Mouse (Mus musculus) right cerebral cortex, postnatal 14 days (tissue): ENCODE measurements at regions not wholly inside any gene's neighbourhood (a gene's known extent, or its start where the extent isn't known, plus 50 kb on each side); places are given as distances from the start of the nearest gene placed in this dataset.
"Not testable (repeated sequence)": the region's sequence is repeated elsewhere in the genome, so short reads cannot be mapped to it uniquely, and the experiment has no call there.

Experiments
- DNase-seq: peaks from one replicate; pipeline ENCODE4 v3.0.0; 2022

DNA sequence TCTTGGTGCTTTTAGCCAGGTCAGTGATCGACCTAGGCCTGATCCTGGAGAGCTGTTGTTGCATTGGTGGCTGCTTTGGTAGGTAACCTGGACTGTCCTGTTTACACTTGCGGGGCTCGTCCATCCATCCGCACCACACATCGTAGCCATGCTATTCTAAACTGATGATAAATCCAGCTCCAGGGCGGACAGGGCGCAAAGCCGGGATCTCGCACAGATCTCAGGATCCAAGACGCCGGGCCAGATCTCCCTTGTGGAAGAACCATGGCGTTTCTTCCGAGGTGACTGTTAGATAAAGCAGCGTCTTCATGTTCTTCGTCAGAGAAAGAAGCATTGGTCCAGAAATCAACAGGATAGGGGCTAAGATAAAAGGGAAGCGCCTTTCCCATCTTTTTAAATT is 115.6 kb downstream of the Sec16b start:
- not testable (repeated sequence) for DNase-seq

DNA sequence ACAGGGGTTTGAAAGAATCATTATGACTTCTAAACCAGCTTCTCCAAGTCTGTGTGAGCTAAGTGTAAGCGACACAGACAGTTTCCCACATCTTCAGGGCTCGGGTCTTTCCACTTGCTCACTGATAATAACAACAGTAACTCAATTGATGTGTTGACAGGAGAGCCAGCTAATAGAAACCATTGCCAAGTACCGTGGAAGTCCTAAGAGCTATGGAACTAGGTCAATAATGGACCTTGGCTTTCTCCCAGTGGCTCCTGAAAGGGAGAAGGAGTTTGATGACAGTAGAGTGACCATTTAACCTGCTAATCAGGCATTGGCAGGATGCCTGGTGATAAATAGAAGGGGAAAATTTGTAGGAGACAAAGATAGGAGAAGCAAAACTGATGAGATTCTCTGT is 126.1 kb downstream of the Sec16b start:
- DNase-seq, result no peak

DNA sequence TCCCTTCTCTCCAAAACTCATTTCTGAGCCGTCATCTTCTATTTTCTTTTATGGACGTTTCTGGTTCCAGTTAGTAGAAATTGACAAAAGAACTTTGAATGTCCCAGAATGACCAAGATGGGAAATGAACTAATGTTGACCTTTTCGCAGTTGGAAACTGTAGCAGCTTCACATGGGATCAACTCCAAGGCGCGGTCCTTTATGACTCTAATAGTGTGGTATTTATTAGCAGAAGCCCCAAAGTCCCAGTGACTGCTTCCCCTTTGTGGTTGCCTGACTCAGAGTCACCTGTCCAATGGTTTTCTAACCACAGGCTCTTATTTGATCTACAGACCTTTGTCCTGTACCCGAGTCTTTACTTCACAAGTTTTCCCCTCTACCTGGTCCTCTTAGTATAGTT is 126.9 kb downstream of the Sec16b start:
- no peak for DNase-seq

DNA sequence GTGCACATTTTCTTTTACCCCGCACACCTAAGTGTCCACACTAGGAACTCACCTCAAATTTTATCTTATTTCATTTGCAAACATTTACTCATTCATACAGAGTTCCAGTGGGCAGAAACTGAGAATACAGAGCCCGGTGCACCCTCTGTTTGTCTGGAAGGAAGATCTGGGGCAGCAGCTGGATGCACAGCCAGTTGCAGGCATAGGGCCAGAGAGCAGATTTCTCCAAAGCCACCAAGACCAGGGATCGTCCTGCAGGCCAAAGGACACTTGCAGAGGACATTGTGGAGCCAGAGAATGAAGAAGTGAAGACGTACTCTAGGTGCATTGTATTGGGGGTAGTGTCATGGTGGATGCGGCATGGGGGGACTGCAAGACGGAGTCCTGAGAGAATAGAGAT is 129.2 kb downstream of the Sec16b start:
- DNase-seq, result no peak

DNA sequence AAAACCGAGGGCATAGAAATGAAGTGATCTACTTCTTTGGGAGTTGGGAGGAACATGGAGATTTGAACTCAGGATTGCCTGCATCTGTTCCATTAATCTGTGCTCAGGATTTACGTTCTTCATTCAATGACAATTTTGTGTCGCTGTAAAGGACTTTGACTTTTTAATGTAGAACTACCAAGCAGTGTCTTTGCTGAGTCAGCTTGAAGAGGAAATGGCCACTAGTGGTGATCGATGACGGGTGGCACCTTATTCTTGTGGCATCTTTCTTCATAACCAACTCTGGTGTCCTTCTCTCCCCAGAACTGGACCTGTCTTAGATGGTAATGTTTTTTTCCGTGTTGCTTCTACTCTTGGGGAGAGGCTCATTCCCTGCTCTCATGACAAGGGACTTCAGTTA is 137.0 kb downstream of the Sec16b start:
- no peak for DNase-seq

DNA sequence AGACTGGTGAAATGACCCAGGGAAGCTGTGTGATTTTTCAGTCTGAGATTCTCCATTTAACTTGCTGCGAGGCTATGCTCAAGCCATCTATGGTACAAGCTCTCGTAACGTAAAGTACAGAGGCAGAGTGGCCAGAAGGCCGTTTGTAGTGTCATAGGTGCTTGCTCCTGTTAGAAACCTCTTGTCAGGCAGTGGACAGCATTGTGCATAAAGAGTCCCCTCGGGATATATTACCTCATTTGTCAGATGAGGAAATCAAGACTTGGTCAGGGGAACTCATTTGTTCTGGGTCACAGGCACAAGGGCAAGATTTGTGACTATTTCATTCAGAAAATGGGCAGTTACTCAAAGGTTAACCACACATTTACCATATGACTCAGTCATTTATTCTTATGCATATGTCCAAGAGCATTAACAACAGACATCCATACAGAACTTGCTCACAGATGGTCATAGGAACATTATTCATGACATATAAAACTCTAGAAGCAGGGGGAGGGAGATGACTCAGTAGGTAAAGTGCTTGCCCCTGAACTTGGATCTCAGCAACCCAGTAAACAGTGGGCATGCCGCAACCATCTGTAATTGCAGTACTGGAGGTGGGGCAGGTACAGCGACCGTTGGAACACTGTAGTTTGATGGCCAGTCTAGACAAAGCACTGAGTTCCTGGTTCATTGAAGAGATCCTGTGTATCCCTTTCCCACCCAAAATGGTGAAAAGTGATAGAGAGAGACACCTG is 139.3 kb downstream of the Sec16b start:
- no peak for DNase-seq

DNA sequence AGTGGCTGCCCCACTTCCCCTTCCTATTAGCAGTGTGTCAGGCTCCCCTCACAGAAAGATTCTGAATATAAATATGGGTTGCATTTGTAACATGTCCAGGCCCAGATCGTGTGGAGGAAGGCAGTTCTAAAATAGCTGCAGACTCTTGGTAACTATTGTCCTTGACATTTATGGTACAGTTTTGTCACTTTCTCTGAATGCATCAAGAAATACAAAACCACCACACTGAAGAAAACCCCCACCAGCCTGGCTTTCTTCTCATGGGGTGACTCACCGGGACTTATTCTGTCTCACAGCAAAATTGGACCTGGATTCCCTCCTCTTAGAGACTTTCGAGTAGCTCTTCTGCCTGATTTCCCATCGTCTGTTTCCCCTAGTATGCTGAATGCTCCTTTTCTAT is 148.9 kb downstream of the Sec16b start:
- no peak for DNase-seq

DNA sequence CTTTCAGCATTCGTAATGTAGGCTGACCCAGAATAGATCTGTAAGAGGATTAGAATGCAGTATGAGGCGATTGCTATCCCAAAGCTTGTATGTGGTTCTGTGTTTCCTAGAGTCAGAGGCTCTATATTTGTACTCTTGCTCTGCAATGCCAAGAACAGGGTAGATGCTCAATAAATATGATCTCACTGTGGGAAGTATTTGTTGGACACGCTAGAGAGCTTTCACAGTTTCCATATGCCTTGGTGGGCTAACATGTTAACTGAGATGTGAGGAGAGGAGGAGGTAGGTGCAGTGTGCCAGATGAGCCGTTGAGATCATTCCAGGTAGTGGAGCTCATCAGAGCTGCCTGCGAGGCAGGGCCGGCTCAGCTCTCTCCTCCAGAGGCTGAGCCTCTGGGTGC is 163.1 kb downstream of the Sec16b start:
- DNase-seq, result no peak

DNA sequence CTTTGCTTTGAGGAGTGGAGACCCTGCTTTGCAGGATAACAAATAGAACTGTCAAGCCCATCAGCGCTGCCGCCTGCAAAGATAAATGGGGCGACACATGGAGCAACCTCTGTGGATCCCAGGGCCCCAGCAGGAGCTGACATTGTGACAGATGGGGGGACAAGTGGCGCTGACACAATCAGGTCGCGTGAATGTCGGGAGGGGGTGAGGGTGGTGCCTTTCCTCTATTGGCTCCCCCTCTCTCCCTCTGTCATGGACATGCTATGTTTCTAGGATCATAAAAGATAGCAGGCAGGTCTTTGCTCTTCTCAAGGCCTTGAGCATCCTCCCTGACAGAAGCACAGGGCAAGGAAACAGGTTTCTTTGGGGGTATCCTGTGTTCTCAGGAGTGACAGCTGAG is 177.8 kb downstream of the Sec16b start:
- no peak for DNase-seq

DNA sequence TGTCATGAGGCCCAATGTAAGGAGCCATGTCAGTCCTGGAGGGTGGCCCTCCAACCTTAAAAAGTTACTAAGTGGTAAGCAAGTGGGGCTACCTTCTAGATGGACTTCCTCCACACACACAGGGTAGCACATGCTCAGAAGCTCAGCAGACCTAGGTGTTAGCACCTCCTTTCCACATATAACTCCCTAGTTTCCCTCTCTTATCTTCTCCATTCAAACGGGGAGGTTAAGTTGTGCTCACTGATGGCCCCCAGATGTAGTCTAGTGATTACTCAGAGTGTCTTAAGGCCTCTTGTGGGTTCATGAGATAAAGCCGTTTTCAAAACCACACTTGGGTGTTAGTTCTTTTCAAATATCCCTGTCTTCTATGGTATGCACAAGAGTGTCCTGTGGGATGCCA is 188.7 kb downstream of the Sec16b start:
- no peak for DNase-seq

DNA sequence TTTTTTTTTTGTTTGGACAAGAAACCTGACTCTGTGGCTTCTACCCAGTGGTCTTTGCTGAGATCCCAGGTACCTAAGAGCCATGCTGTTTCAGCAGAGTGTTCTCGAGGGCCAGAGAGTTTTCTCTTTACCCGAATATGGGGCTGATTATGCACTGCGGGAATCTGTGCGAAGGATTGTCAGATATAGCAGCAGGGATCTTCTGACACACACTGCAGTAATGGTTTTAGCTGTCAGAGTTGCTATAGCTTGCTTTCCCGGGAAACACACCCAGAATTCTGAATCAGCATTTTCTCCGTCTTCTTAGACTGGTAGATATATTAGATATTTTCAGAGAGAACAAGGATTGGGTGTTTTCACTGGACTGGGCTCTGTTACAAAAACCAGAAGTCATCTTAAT is 197.1 kb downstream of the Sec16b start:
- DNase-seq, result no peak

DNA sequence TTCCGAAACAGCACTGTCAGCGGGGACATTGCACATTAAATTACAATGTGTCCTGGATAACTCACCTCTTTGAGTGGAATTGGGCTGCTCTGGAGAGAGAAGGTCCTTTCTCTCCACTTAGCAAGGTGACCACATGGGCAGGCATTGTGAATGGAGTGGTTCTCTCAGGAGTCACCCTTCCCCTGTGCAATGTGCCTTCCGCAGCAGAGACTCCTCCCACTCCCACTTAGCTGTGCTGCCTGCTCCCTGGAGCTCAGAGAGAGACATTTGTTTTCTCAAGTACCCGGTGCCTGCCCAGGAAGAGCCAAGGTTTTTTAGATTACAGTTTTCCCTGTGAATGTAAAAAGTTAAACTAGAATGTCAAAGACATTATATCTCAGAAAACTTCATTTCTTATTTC is 198.8 kb downstream of the Sec16b start:
- DNase-seq, result no peak

DNA sequence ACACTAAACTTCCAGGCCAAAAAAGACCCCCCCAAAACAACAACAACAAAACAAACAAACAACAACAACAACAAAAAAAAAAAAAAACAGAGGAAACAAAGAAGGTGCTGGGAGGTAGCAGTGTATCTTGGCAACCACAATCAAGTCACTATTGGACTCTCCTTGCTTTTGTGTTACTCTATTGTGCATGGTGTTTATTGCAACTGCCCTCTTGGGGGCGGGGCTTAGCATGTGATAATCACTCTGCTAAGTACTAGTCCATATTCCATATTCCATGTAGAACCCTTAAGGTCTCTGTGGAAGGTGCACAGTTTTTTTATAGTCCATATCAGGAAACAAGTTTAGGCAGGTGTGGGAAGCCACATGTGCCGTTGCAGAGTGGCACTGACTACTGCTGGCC is 200.7 kb downstream of the Sec16b start:
- no peak for DNase-seq

DNA sequence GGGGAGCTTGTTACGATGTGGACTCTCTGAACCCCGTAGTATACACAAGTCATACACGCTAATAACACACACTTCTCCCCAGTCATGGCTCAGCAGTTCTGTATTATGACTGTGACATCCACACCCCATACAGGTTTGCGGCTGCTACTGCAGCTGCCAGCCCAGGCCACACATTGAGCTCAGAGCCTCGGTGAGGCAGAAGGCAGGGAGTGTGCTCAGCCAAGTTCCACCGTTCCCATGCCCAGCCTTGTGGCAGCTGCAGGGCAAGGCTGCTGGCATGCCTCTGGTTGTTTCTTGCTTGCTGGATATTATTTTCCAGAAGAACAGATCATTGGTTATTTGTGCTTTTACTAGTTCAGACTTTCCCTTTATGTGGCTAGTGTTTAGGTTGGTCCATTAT is 202.6 kb downstream of the Sec16b start:
- DNase-seq, result no peak

DNA sequence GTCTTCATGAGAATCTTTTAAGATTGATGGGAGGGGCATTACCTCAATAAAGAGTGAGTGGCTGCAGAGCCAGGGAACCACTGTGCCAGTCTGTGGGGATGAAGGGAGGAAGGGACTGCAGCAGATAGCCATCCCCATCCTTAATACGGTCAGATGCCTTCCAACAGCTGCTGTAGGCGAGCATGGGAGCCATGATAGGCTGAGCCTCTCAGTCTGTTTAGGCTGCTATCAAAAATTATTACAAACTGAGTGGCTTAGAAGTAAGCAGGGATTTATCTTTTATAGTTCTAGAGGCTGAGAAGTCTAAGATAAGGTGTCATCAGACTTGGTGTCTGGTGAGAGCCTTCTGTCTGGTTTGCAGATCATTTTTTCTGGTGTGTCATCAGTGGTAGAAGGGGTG is 204.3 kb downstream of the Sec16b start:
- DNase-seq, result no peak

DNA sequence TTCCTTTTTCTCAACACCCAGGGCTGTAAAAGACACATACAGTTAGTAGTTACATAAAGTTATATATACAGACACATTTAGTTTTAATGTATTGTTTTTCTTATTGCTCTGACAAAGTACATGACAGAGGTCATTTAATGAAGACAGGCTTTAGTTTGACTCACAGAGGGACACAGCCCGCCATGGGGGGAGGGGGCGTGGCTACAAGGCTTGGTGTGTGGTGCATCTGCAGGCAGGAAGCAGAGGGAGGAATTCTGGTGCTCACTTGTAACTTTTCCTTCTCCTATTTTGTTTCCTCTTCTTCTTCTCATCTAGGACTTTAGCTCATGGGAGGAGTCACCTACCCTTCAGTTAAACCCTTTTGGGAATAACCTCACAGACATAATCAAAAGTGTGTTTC is 206.0 kb downstream of the Sec16b start:
- DNase-seq, result no peak

DNA sequence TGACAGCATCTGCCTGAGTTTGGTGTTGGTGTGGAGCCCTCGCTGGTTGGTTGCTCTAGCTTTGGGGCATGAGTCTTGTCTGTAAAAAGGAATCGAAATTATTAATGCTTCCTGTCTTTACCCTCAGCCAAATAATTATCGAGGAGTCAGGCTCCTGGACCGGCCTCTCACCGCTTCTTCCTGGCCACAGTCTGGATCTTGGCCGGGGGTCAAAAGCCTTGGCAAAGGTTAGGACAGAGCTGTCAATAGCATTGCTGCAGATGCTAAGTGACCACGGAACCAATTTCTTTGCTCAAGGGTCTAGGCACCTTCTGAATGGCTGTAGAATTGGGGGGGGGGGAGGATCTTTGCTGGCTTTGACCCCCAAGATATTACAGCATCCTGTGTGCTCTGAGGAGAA is 207.3 kb downstream of the Sec16b start:
- no peak for DNase-seq

DNA sequence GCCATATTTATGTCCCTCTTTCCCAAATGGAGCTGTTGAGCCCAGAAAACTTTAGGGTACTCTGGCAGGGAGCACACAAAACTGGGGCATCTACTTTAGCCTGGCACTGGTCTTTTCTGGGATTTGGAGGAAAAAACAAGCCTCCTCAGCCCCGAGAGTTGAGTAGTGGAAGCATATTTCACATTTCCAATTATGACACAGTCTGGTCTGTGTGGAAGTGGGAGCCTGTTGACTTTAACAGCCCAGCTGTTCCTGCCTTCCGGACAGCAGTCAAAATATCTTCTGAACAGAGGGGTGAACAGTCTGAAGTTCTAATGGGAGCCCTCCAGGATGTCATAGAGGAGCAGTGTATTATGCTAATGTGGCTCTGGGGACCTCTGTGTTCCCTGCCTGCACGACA is 209.1 kb downstream of the Sec16b start:
- DNase-seq, result no peak

DNA sequence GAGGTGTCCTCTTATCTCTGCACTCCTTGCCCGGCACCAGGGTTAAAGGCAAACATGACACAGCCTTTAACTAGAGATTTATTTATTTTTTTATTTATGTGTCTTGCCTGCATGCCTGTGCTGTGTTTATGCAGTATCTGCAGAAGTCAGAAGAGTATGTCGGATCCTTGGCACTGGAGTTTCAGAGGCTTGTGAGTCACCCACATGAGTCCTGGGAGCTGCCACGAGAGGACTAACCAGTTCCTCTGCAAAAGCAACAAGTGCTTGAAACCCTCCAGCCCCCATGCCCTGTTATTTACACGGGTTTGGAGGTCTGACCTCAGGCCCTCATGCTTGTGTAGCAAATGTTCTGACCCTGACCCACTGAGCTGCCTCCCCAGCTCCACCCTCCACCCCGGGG is 210.6 kb downstream of the Sec16b start:
- no peak for DNase-seq

DNA sequence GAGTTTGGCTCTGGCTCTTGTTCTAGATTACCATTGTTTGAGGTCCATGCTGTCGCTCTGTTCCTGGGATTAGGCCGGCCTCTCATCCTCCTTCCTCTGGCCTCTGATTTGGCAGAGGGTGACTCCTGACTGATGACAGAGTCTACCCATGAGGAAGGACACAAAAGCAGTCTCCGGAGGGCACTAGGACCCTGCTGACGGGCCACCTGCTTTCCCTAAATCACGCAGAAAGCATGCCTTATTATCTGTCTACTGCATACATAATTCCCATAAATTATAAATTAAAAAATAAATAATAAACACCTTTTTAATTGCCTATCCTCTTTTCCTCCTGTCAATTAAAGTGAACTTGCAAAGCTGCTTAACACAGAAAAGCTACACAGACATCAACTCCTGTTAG is 215.4 kb downstream of the Sec16b start:
- no peak for DNase-seq

DNA sequence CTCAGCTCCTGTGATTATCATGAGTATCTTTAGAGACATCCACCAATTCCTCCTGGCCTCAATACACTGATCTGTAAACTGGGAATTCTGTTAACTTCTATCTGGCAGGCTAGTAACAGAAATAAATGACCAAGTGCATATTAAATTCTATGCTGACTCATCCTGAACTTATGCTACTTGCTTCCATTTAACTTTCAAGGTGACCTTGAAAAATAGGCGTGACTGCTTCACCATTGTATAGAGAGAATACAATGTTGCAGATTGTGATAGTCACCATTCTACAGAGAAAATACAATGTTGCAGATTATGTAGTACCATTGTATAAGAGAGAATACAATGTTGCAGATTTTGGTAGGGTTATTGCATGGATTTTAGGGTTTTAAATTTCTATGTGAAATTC is 224.6 kb downstream of the Sec16b start:
- no peak for DNase-seq

DNA sequence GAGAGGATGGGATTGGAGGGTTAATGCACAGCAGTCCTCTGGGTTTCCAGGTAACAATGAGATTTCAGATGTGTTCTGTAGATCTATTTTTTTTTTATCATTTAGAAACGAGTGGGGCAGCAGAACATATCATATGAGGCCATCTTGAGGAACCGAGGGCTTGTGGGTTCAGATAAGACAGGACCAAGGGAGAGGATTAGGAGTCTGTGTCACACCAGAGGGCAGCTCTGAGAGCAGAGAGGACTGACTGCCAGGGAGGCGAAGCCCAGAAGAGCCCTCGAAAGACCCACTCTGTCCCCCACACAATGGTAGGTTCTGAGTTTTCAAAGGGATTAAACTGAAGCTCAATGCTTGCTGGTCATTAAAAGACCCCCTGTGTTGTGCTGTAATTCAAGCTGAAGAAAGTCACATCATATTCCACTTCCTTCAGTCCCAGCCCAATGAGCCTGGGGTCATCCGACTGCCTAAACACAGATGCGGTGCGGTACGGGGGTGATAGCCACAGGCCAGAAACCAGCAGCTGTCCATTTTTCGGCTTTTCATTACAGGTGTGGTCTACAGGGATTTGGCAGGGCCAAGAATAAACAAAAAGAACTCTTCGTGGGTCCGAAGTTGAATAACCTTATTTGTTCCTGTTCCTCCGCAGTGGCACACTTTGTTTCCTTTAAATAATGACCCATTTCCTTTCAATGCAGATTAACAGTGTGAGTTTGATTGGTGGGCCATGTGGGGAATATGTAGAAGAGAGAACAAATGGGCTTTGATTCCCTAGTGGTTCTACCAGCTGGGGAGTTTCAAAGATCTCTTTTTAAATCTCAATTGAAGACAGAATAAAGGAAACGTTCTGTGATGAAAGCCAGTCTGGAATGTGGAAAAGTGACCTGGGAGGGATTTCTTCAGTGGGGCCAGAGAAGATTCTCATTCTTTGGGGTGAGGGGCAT is 234.5 kb downstream of the Sec16b start:
- no peak for DNase-seq

DNA sequence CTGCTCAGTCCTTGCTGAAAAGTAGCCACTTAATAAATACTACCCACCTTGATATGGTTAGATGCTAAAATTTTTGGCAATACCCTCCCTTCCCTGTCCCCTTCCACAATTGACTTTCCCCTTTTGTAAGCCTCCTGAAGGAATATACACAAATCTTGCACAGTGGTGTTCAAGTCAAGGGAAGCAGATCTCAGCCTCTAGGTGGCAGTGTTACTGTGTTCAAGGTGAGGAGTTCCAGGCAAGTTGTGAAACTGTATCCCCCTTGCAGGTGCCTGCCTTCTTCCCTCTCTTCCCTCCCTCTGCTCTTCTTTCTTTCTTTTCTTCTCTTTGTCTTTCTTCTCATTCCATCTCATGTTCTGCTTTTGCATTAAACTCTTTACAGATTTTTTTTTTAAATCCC is 239.1 kb downstream of the Sec16b start:
- DNase-seq, result peak; percentile 75

DNA sequence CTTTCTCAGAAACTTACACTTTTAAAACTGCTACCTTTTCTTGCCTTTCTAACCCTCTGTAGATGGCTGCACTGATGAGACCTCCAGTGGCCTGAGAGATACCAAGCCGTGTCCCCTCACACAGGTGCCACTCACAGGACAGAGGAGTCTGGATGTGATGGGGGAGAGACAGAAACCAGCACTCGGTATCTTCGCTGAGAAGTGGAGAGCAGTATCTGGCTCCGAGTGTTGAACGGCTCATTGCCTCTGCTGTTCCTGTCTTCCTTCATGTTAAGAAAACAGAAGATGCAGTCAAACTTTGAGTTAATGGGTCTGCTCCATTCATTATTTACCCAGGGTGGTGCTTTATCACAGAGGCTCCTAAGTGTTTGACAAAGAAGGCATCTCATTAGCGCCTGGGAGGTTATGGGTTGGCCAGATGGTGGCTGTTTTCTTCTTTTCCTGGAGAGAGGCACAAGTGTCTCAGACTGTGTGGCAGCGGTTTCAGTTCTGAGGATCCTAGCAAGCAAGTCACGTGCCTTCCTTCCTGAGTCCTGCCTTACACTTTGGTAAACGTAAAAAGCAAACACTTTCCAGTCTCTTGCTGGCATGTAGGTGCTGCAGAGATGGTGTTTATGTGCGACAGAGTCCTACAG is 248.6 kb downstream of the Sec16b start:
- no peak for DNase-seq
